Mouse (Mus musculus) embryonic facial prominence, embryonic 15.5 days (tissue): ENCODE results near the gene Methig1. TPM values are rescaled to one million over a fixed set of nuclear protein-coding genes. Genes with fewer than 3 reads are reported as not detected.
"Not testable (repeated sequence)": the region's sequence is repeated elsewhere in the genome, so short reads cannot be mapped to it uniquely, and the experiment has no call there.

Experiments used
- ATAC-seq: fragments of 200-750 bp; cut with Nextera tagmentation; 2 replicates; pipeline ENCODE4 v1.8.0; 2017; ENCODE audit warnings: low read depth, moderate TSS enrichment; ENCODE audit not compliant: insufficient number of reproducible peaks, low FRiP score, low TSS enrichment
- H3K27ac ChIP-seq: fragments of 300-500 bp; sonication (generic); replicated peaks from 2 replicates; pipeline ENCODE4 v1.5.1; 2015; ENCODE audit warnings: mild to moderate bottlenecking, inconsistent platforms
- H3K27me3 ChIP-seq: fragments of 300-500 bp; sonication (generic); 2 replicates; pipeline ENCODE4 v1.6.1; 2015; ENCODE audit warnings: inconsistent platforms
- H3K36me3 ChIP-seq: fragments of 300-500 bp; sonication (generic); 2 replicates; pipeline ENCODE4 v1.6.1; 2015; ENCODE audit warnings: mild to moderate bottlenecking, inconsistent platforms
- H3K4me1 ChIP-seq: fragments of 300-500 bp; sonication (generic); 2 replicates; pipeline ENCODE4 v1.6.1; 2015; ENCODE audit warnings: inconsistent platforms
- H3K4me2 ChIP-seq: fragments of 300-500 bp; sonication (generic); replicated peaks from 2 replicates; pipeline ENCODE4 v1.6.1; 2015; ENCODE audit warnings: mild to moderate bottlenecking, inconsistent platforms
- H3K4me3 ChIP-seq: fragments of 300-500 bp; sonication (generic); replicated peaks from 2 replicates; pipeline ENCODE4 v1.5.1; 2015; ENCODE audit warnings: mild to moderate bottlenecking, inconsistent platforms
- H3K9ac ChIP-seq: fragments of 300-500 bp; sonication (generic); 2 replicates; pipeline ENCODE4 v1.6.1; 2015; ENCODE audit warnings: inconsistent platforms
- H3K9me3 ChIP-seq: fragments of 300-500 bp; sonication (generic); replicated peaks from 2 replicates; pipeline ENCODE4 v1.6.1; 2016; ENCODE audit warnings: inconsistent platforms
- WGBS: fragments of 180-500 bp; shearing (Covaris S2); methylation state at CpG from one replicate; pipeline ENCODE4 v1.1.7; 2015; 5-methylcytosine and 5-hydroxymethylcytosine counted together
- polyA plus RNA-seq: library from polyadenylated mRNA; unstranded; fragments of >200 nt; fragmentation: Nextera tagmentation; extraction: Ambion mirVana; gene quantifications from 2 replicates; pipeline ENCODE4 v1.2.1, GENCODE M21; 2015

Gene Methig1
- polyA plus RNA-seq: not detected in 2 replicates

- Histone ChIP-seq H3K9ac (no peak within 1 kb of the TSS), H3K27ac (no peak within 1 kb of the TSS), H3K36me3 (no peaks in the 10 kb centered on the region), H3K4me1 (0 out of 2 replicates have a peak, but pooled peaks cover 4% of the 10 kb centered on the region), H3K4me3 (no peak within 1 kb of the TSS), H3K9me3 (no peaks in the 10 kb centered on the region), H3K4me2 (no peak within 1 kb of the TSS), H3K27me3 (no peaks in the 10 kb centered on the region)
- WGBS: 61% methylated on average over 10 of the region's 10 CpGs
- no peak for ATAC-seq
These were observed at the start of gene Methig1, which contains the start of gene Mettl7a2 for GRCm38 (mm10) chr15:100352711-100353250. TSS of gene Methig1 (plus strand) at chr15:100353149. TSS of gene Mettl7a2 (plus strand) at chr15:100353200.

- Histone ChIP-seq H3K4me3 (peak overlapping the region; percentile 57), H3K36me3 (no peaks in the 10 kb centered on the region), H3K4me2 (peak overlapping the region; percentile 81), H3K9me3 (no peaks in the 10 kb centered on the region), H3K9ac (no peak overlapping the region), H3K4me1 (no peaks in the 10 kb centered on the region), H3K27ac (0 out of 2 replicates have a peak overlapping the region, but pooled peaks have one; percentile 84), H3K27me3 (no peaks in the 10 kb centered on the region)
- no peak for ATAC-seq
- WGBS: 47% methylated on average over 8 of the region's 8 CpGs
These were observed 49.4 kb upstream of the Methig1 start for GRCm38 (mm10) chr15:100303428-100304018.

- Histone ChIP-seq H3K9me3 (no peaks in the 10 kb centered on the region), H3K4me1 (no peaks in the 10 kb centered on the region), H3K27ac (peak within 1 kb of the TSS; percentile 84), H3K4me3 (peak within 1 kb of the TSS; percentile 57), H3K27me3 (no peaks in the 10 kb centered on the region), H3K4me2 (peak within 1 kb of the TSS; percentile 81), H3K9ac (peak within 1 kb of the TSS; percentile 26), H3K36me3 (no peaks in the 10 kb centered on the region)
- 2% methylated on average over 23 of the region's 30 CpGs for WGBS
- ATAC-seq: peak; percentile 56; the same call in 1 of the 2 replicates
These were observed 48.6 kb upstream of the Methig1 start, which contains the start of gene Mettl7a1 for GRCm38 (mm10) chr15:100304019-100304991. TSS of gene Mettl7a1 (plus strand) at chr15:100304140.

DNA sequence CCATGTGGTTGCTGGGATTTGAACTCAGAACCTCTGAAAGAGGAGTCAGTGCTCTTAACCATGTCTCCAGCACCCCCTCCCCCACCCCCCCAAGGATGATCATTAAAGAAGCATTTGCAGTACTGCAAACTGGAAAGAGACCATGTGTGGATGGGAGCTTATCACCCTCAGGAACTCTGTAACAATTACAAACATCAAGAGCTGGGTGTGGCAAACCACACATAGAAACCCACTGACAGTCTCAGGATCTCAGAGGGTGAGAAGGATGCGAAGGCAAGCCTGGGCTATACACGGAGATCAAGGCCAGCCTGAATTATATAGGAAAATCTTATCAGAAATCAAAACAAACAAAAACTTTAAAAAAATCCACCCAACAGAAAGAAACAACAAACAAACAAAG, 46.7 kb upstream of the Methig1 start:
- no peak overlapping the region for H3K4me2 ChIP-seq
- no peak for ATAC-seq
- no peak overlapping the region for H3K27ac ChIP-seq
- 70% methylated on average over 2 of the region's 2 CpGs for WGBS
- H3K36me3 ChIP-seq: no peaks in the 10 kb centered on the region
- H3K27me3 ChIP-seq: no peaks in the 10 kb centered on the region
- no peaks in the 10 kb centered on the region for H3K4me1 ChIP-seq
- no peak overlapping the region for H3K9ac ChIP-seq
- no peak overlapping the region for H3K4me3 ChIP-seq
- no peaks in the 10 kb centered on the region for H3K9me3 ChIP-seq

- H3K9me3 ChIP-seq, H3K9ac ChIP-seq, H3K4me2 ChIP-seq, ATAC-seq, H3K27ac ChIP-seq, H3K27me3 ChIP-seq, H3K4me3 ChIP-seq, H3K36me3 ChIP-seq, H3K4me1 ChIP-seq: not testable (repeated sequence)
- WGBS: 42% methylated on average over 11 of the region's 11 CpGs
These were observed 45.4 kb upstream of the Methig1 start for GRCm38 (mm10) chr15:100307438-100308096.

- Histone ChIP-seq H3K36me3 (no peaks in the 10 kb centered on the region), H3K9me3 (no peaks in the 10 kb centered on the region), H3K9ac (no peak overlapping the region), H3K4me3 (no peak overlapping the region), H3K4me2 (no peak overlapping the region), H3K27ac (no peak overlapping the region), H3K27me3 (no peaks in the 10 kb centered on the region), H3K4me1 (no peaks in the 10 kb centered on the region)
- no peak for ATAC-seq
- 89% methylated on average over 2 of the region's 2 CpGs for WGBS
These were observed 40.6 kb upstream of the Methig1 start for GRCm38 (mm10) chr15:100312346-100312745.

DNA sequence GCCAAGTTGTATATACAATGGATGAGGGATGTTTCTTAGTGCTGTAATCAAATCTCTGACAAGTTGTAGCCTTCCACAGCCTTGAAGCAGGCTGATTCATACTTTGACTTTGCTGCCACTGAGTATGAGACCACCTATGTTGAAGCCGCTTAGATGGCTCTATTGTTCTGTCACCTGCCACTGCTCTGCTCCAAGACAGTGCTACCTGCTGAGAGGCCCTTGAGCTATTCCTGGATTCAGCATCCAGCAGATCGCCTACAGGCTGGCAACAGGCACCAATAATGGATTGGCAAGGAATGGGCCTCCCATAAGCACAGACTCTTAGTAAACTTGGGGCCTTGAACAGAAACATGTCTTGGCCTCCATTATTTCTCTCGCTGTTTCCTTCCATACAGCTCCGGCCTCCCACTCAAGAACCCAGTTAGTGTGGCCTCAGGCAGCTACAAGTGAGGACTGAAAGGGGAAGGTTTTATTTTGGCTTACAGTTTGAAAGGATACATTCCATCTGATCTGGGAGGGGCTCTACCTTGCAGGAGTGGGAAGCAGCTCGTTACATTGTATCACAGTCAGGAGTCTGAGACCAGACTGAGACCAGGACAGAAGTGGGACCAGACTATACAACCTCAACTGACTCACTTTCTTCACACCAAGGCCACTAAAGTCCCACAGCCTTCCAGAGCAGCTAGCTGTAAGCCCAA, 38.4 kb upstream of the Methig1 start:
- Histone ChIP-seq H3K4me3 (no peak overlapping the region), H3K4me1 (no peaks in the 10 kb centered on the region), H3K27me3 (no peaks in the 10 kb centered on the region), H3K4me2 (no peak overlapping the region), H3K36me3 (no peaks in the 10 kb centered on the region), H3K27ac (no peak overlapping the region), H3K9ac (no peak overlapping the region), H3K9me3 (no peaks in the 10 kb centered on the region)
- WGBS: 91% methylated on average over 5 of the region's 5 CpGs
- ATAC-seq: no peak

GRCm38 (mm10) chr15:100318014-100318671, 34.8 kb upstream of the Methig1 start:
- not testable (repeated sequence) for H3K9me3 ChIP-seq, H3K9ac ChIP-seq, H3K27ac ChIP-seq, H3K4me2 ChIP-seq, H3K4me1 ChIP-seq, H3K4me3 ChIP-seq, ATAC-seq, H3K27me3 ChIP-seq, H3K36me3 ChIP-seq
- WGBS: 61% methylated on average over 4 of the region's 4 CpGs

GRCm38 (mm10) chr15:100319884-100320283, 33.1 kb upstream of the Methig1 start:
- ATAC-seq: no peak
- Histone ChIP-seq H3K4me3 (no peak overlapping the region), H3K4me1 (peaks cover 5% of the 10 kb centered on the region; the same call in 1 of the 2 replicates), H3K36me3 (no peaks in the 10 kb centered on the region), H3K9ac (no peak overlapping the region), H3K4me2 (no peak overlapping the region), H3K27ac (no peak overlapping the region), H3K27me3 (no peaks in the 10 kb centered on the region), H3K9me3 (no peaks in the 10 kb centered on the region)
- WGBS: 83% methylated on average over 1 of the region's 1 CpGs

- no peak overlapping the region for H3K4me3 ChIP-seq
- no peaks in the 10 kb centered on the region for H3K27me3 ChIP-seq
- H3K4me1 ChIP-seq: peaks cover 5% of the 10 kb centered on the region; the same call in 1 of the 2 replicates
- no peaks in the 10 kb centered on the region for H3K36me3 ChIP-seq
- H3K9me3 ChIP-seq: no peaks in the 10 kb centered on the region
- no peak overlapping the region for H3K4me2 ChIP-seq
- no peak overlapping the region for H3K9ac ChIP-seq
- H3K27ac ChIP-seq: peak overlapping the region; percentile 1; the same call in 1 of the 2 replicates
- WGBS: 66% methylated on average over 9 of the region's 9 CpGs
- no peak for ATAC-seq
These were observed 32.5 kb upstream of the Methig1 start for GRCm38 (mm10) chr15:100320295-100320905.
